Mouse (Mus musculus) left cerebral cortex, adult 2 months (tissue): ENCODE measurements around the gene Cyp2c39. TPM values are rescaled to one million over a fixed set of nuclear protein-coding genes. Genes with fewer than 3 reads are reported as not detected.
"Not testable (repeated sequence)": the region's sequence is repeated elsewhere in the genome, so short reads cannot be mapped to it uniquely, and the experiment has no call there.

ENCODE experiments used
- DNase-seq, 2 experiments: peaks; one replicate each; pipeline ENCODE4 v3.0.0; 2021 to 2022; ENCODE audit warnings: low spot score in 2 of 2, mixed read lengths in 1 of 2; ENCODE audit errors: extremely low spot score in 1 of 2
- H3K27ac ChIP-seq: fragments of 200-600 bp; 2 replicates; pipeline ENCODE4 v1.8.1; 2022
- H3K4me3 ChIP-seq: fragments of 200-600 bp; 2 replicates; pipeline ENCODE4 v1.8.1; 2022
- CTCF ChIP-seq: fragments of 200-600 bp; IDR thresholded peaks from 2 replicates; pipeline ENCODE4 v1.8.1; 2022; ENCODE audit warnings: antibody characterized with exemption, mild to moderate bottlenecking, moderate library complexity
- intact Hi-C: fragments of 180-260 bp; cut with DNase I; formaldehyde crosslinking; loops from one replicate; pipeline ENCODE4 v1.15.1; 2025
- long read RNA-seq, 2 experiments: library from polyadenylated mRNA; stranded (forward); transcript quantifications; one replicate each; pipeline ENCODE4 v2.0.0; 2021; ENCODE audit warnings: borderline mapping rate in 2 of 2
- total RNA-seq, 2 experiments: library from RNA; stranded (reverse); gene quantifications; 2 replicates each; pipeline ENCODE4 v1.2.3; 2021

Gene Cyp2c39
- not detected for total RNA-seq
- long read RNA-seq, experiment 1: 0 reads
- long read RNA-seq, experiment 2: 0 reads

DNA sequence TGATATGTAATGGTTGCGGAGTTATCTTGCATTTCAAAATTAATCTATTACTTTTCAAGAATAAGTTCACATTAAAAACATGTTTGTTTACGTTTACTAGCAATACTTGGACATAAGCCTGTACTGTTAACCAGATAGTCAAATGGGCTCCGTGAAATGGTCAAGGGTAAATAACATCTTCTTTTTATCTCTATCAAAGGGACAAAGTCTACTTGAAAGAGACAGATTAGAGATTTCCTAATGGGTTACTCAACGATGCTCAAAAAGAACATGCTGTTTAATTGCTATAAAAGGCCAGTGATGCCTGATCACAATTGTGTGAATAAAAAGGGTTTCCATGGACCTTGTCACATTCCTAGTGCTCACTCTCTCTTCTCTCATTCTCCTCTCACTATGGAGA is at the start of gene Cyp2c39:
TSS of gene Cyp2c39 (plus strand) at position 329 of the 400 bp plus-strand sequence.
- Histone ChIP-seq H3K27ac (no peak within 1 kb of the TSS), H3K4me3 (no peak within 1 kb of the TSS)
- TF ChIP-seq CTCF: no peak
- intact Hi-C loops: no loop called here
- DNase-seq: no peak

DNA sequence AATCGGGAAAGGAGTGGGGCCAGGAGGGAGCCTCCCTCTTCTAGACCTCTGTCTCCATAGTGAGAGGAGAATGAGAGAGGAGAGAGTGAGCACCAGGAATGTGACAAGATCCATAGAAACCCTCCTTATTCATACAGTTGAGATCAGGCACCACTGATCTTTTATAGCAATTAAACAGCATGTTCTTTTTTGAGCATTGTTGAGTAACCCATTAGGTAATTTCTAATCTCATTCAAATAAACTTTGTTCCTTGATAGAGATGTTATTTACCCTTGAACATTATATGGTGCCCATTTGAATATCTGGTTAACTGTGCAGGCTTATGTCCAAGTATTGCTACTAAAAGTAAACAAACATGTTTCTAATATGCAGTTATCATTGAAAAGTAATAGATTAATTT is 47.7 kb upstream of the Cyp2c39 start, which contains the start of gene Cyp2c38:
TSS of gene Cyp2c38 (minus strand) at position 135 of the 400 bp plus-strand sequence.
- DNase-seq: no peak
- no peak for TF ChIP-seq CTCF
- Histone ChIP-seq H3K4me3 (no peak within 1 kb of the TSS), H3K27ac (no peak within 1 kb of the TSS)
- intact Hi-C loops: no loop called here

DNA sequence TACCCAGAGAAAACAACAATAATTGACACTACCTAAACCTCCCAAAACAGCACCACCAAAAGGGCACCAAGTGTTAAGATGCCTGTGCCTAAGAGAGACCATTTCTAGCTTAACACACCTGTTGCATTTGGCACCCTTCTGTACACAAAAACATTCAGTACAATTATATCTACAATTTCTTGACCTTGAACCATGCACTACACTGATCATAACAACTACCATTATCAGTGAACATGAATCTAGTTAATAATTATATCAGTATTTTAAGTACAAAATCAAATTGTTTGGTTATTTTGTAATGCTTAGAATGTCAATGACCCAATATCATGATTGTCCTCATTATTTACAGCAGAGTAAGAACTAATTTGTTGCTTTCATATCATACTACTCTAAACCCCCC is 46.7 kb upstream of the Cyp2c39 start:
- TF ChIP-seq CTCF: no peak
- Histone ChIP-seq H3K4me3 (no peak overlapping the region), H3K27ac (no peak overlapping the region)
- intact Hi-C loops: no loop called here
- DNase-seq: no peak

DNA sequence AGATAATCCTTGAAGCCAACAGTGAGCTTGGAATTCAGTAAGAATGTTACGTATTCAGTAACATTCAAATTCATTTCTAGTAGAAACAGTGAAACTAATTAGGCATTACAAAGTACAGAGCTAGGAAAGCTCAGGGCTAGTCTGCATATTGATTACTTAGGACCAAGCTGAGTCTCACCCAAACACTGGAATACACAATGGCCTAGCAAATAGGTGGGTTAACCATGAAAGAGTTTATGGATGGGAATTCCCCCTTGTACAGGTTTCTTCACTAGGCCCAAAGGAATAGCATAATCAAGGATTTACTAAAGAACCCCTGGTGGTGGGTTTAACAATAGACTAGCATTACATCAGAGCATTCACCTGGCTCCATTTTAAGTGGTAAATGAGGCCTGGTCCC is 26.7 kb upstream of the Cyp2c39 start:
- intact Hi-C loops, DNase-seq, H3K4me3 ChIP-seq, H3K27ac ChIP-seq: not testable (repeated sequence)

DNA sequence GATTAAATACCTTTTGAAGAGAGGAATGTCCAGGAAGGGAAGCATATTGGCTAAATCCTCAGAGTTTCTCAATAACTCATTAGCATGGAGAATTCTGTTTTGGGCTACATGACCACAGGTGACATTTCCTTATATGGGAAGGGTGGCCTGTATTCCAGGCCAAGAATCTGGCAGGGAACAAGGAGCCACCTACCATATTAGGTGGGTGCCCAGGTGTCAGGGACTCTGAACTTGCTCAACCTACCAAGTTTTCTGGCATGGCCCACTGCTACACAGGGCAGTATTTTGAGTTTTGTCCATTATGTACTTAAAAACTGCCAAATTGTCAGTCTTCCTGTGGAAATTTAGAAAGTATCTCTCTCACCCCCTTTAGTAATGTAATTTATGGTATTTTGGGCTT is 4.3 kb upstream of the Cyp2c39 start:
- Histone ChIP-seq H3K4me3 (no peak overlapping the region), H3K27ac (no peak overlapping the region)
- TF ChIP-seq CTCF: no peak
- DNase-seq: no peak
- intact Hi-C loops: no loop called here

DNA sequence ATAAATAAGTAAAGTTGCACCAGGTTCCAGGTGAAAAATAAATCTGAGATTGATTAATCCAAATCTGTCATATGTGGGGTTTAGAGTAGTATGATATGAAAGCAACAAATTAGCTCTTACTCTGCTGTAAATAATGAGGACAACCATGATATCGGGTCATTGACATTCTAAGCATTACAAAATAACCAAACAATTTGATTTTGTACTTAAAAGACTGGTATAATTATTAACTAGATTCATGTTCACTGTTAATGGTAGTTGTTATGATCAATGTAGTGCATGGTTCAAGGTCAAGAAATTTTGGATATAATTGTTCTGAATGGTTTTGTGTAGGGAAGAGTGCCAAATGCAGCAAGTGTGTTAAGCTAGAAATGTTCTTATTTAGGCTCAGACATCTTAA is 1.1 kb upstream of the Cyp2c39 start:
- DNase-seq: no peak
- TF ChIP-seq CTCF: no peak
- Histone ChIP-seq H3K27ac (no peak overlapping the region), H3K4me3 (no peak overlapping the region)
- intact Hi-C loops: no loop called here

Other genes with a start within 250 kb of the Cyp2c39 start
- not detected for gene Cyp2c29, start 241.5 kb upstream of the Cyp2c39 start, total RNA-seq
- not detected for gene Cyp2c38, start 47.8 kb upstream of the Cyp2c39 start, total RNA-seq
- gene Cyp2c67, start 138.2 kb downstream of the Cyp2c39 start, total RNA-seq: not detected
- gene Cyp2c68, start 230.2 kb downstream of the Cyp2c39 start, total RNA-seq: not detected